Mouse (Mus musculus) liver, adult 2 months (tissue): Measurements from ENCODE around the gene Mcemp1.

ENCODE experiments used
- CTCF ChIP-seq: fragments of 200-500 bp; IDR thresholded peaks from 2 replicates; pipeline ENCODE4 v1.5.1; 2011; ENCODE audit warnings: low read depth, low read length, control low read depth
- POLR2A ChIP-seq: fragments of 200-500 bp; IDR thresholded peaks from 2 replicates; pipeline ENCODE4 v1.6.1; 2011; ENCODE audit warnings: low read length, control low read depth; ENCODE audit not compliant: insufficient read depth; ENCODE audit errors: extremely low read depth

- no peak for TF ChIP-seq CTCF
- no peak for TF ChIP-seq POLR2A
Observed at GRCm38 (mm10) chr8:3676993-3677579, 11.5 kb downstream of the Mcemp1 start.
